Mouse (Mus musculus): Measurements from ENCODE around the gene Orai1. TPM values are rescaled to one million over a fixed set of nuclear protein-coding genes. Genes with fewer than 3 reads are reported as not detected.

The Orai1 gene
- polyA plus RNA-seq, 1 experiment from 2014 or later: 8.7 TPM

GRCm38 (mm10) chr5:123023049-123023448 is 8.2 kb downstream of the Orai1 start:
- H3K4me3 ChIP-seq (ENCODE audit: low read depth, low read length): no peak overlapping the region
- ATAC-seq (ENCODE audit: insufficient read depth, low FRiP score, low TSS enrichment): no peak
- H3K4me1 ChIP-seq (ENCODE audit: control insufficient read depth, insufficient read depth, low read length): peaks cover 7% of the 10 kb centered on the region; the same call in 1 of the 2 replicates
- no peaks in the 10 kb centered on the region for H3K9me3 ChIP-seq (ENCODE audit: control insufficient read depth, low read length)
- no peak overlapping the region for H3K27ac ChIP-seq (ENCODE audit: low read depth, low read length)
- H3K4me2 ChIP-seq (ENCODE audit: low read depth): no peak overlapping the region
- no peaks in the 10 kb centered on the region for H3K27me3 ChIP-seq (ENCODE audit: control insufficient read depth, insufficient read depth, low read length)
- no peak overlapping the region for H3K9ac ChIP-seq (ENCODE audit: low read length)
- WGBS: 90% methylated on average over 6 of the region's 6 CpGs
- DNase-seq (ENCODE audit: low spot score): no peak
- H3K36me3 ChIP-seq (ENCODE audit: control insufficient read depth, insufficient read depth, low read length): no peaks in the 10 kb centered on the region

GRCm38 (mm10) chr5:123024312-123024711 is 9.4 kb downstream of the Orai1 start:
- no peak overlapping the region for H3K27ac ChIP-seq (ENCODE audit: low read depth, low read length)
- H3K9me3 ChIP-seq (ENCODE audit: control insufficient read depth, low read length): no peaks in the 10 kb centered on the region
- no peak overlapping the region for H3K4me2 ChIP-seq (ENCODE audit: low read depth)
- H3K36me3 ChIP-seq (ENCODE audit: control insufficient read depth, insufficient read depth, low read length): no peaks in the 10 kb centered on the region
- H3K4me1 ChIP-seq (ENCODE audit: control insufficient read depth, insufficient read depth, low read length): peaks cover 5% of the 10 kb centered on the region; the same call in 1 of the 2 replicates
- no peak for ATAC-seq (ENCODE audit: insufficient read depth, low FRiP score, low TSS enrichment)
- H3K9ac ChIP-seq (ENCODE audit: low read length): no peak overlapping the region
- DNase-seq (ENCODE audit: low spot score): no peak
- 95% methylated on average over 6 of the region's 6 CpGs for WGBS
- no peaks in the 10 kb centered on the region for H3K27me3 ChIP-seq (ENCODE audit: control insufficient read depth, insufficient read depth, low read length)
- no peak overlapping the region for H3K4me3 ChIP-seq (ENCODE audit: low read depth, low read length)

- Histone ChIP-seq H3K36me3 (ENCODE audit: control insufficient read depth, insufficient read depth, low read length) (peaks cover 3% of the 10 kb centered on the region; the same call in 1 of the 2 replicates), H3K4me2 (ENCODE audit: low read depth) (no peak overlapping the region), H3K27ac (ENCODE audit: low read depth, low read length) (no peak overlapping the region), H3K9ac (ENCODE audit: low read length) (no peak overlapping the region), H3K4me1 (ENCODE audit: control insufficient read depth, insufficient read depth, low read length) (no peaks in the 10 kb centered on the region), H3K4me3 (ENCODE audit: low read depth, low read length) (no peak overlapping the region), H3K27me3 (ENCODE audit: control insufficient read depth, insufficient read depth, low read length) (no peaks in the 10 kb centered on the region), H3K9me3 (ENCODE audit: control insufficient read depth, low read length) (no peaks in the 10 kb centered on the region)
- 76% methylated on average over 9 of the region's 9 CpGs for WGBS
- no peak for ATAC-seq (ENCODE audit: insufficient read depth, low FRiP score, low TSS enrichment)
- DNase-seq (ENCODE audit: low spot score): no peak
These were observed 10.2 kb downstream of the Orai1 start for GRCm38 (mm10) chr5:123024965-123025573.

GRCm38 (mm10) chr5:123026414-123026813 is 11.5 kb downstream of the Orai1 start:
- Histone ChIP-seq H3K27me3 (ENCODE audit: control insufficient read depth, insufficient read depth, low read length) (no peaks in the 10 kb centered on the region), H3K27ac (ENCODE audit: low read depth, low read length) (no peak overlapping the region), H3K4me1 (ENCODE audit: control insufficient read depth, insufficient read depth, low read length) (no peaks in the 10 kb centered on the region), H3K9me3 (ENCODE audit: control insufficient read depth, low read length) (no peaks in the 10 kb centered on the region), H3K4me2 (ENCODE audit: low read depth) (no peak overlapping the region), H3K36me3 (ENCODE audit: control insufficient read depth, insufficient read depth, low read length) (peaks cover 3% of the 10 kb centered on the region; the same call in 1 of the 2 replicates), H3K4me3 (ENCODE audit: low read depth, low read length) (no peak overlapping the region), H3K9ac (ENCODE audit: low read length) (no peak overlapping the region)
- WGBS: 60% methylated on average over 6 of the region's 6 CpGs
- ATAC-seq (ENCODE audit: insufficient read depth, low FRiP score, low TSS enrichment): no peak
- no peak for DNase-seq (ENCODE audit: low spot score)

GRCm38 (mm10) chr5:123027436-123027835 is 12.6 kb downstream of the Orai1 start:
- ATAC-seq (ENCODE audit: insufficient read depth, low FRiP score, low TSS enrichment) (no peak), DNase-seq (ENCODE audit: low spot score) (no peak)
- H3K27me3 ChIP-seq (ENCODE audit: control insufficient read depth, insufficient read depth, low read length): no peaks in the 10 kb centered on the region
- no peak overlapping the region for H3K27ac ChIP-seq (ENCODE audit: low read depth, low read length)
- no peak overlapping the region for H3K4me3 ChIP-seq (ENCODE audit: low read depth, low read length)
- no peak overlapping the region for H3K9ac ChIP-seq (ENCODE audit: low read length)
- H3K4me1 ChIP-seq (ENCODE audit: control insufficient read depth, insufficient read depth, low read length): no peaks in the 10 kb centered on the region
- peaks cover 6% of the 10 kb centered on the region; the same call in 1 of the 2 replicates for H3K36me3 ChIP-seq (ENCODE audit: control insufficient read depth, insufficient read depth, low read length)
- no peaks in the 10 kb centered on the region for H3K9me3 ChIP-seq (ENCODE audit: control insufficient read depth, low read length)
- WGBS: 75% methylated on average over 6 of the region's 6 CpGs
- no peak overlapping the region for H3K4me2 ChIP-seq (ENCODE audit: low read depth)

- no peak overlapping the region for H3K9ac ChIP-seq (ENCODE audit: low read length)
- no peaks in the 10 kb centered on the region for H3K27me3 ChIP-seq (ENCODE audit: control insufficient read depth, insufficient read depth, low read length)
- H3K4me1 ChIP-seq (ENCODE audit: control insufficient read depth, insufficient read depth, low read length): no peaks in the 10 kb centered on the region
- 89% methylated on average over 7 of the region's 7 CpGs for WGBS
- peaks cover 6% of the 10 kb centered on the region; the same call in 1 of the 2 replicates for H3K36me3 ChIP-seq (ENCODE audit: control insufficient read depth, insufficient read depth, low read length)
- H3K27ac ChIP-seq (ENCODE audit: low read depth, low read length): no peak overlapping the region
- no peak overlapping the region for H3K4me2 ChIP-seq (ENCODE audit: low read depth)
- no peak overlapping the region for H3K4me3 ChIP-seq (ENCODE audit: low read depth, low read length)
- no peaks in the 10 kb centered on the region for H3K9me3 ChIP-seq (ENCODE audit: control insufficient read depth, low read length)
- ATAC-seq (ENCODE audit: insufficient read depth, low FRiP score, low TSS enrichment) (no peak), DNase-seq (ENCODE audit: low spot score) (no peak)
These were observed 14.9 kb downstream of the Orai1 start for GRCm38 (mm10) chr5:123029729-123030128.

- no peaks in the 10 kb centered on the region for H3K4me1 ChIP-seq (ENCODE audit: control insufficient read depth, insufficient read depth, low read length)
- H3K9ac ChIP-seq (ENCODE audit: low read length): no peak overlapping the region
- WGBS: 87% methylated on average over 3 of the region's 3 CpGs
- ATAC-seq (ENCODE audit: insufficient read depth, low FRiP score, low TSS enrichment) (no peak), DNase-seq (ENCODE audit: low spot score) (no peak)
- H3K4me3 ChIP-seq (ENCODE audit: low read depth, low read length): no peak overlapping the region
- no peak overlapping the region for H3K4me2 ChIP-seq (ENCODE audit: low read depth)
- H3K36me3 ChIP-seq (ENCODE audit: control insufficient read depth, insufficient read depth, low read length): peaks cover 6% of the 10 kb centered on the region; the same call in 1 of the 2 replicates
- H3K27ac ChIP-seq (ENCODE audit: low read depth, low read length): no peak overlapping the region
- H3K9me3 ChIP-seq (ENCODE audit: control insufficient read depth, low read length): no peaks in the 10 kb centered on the region
- no peaks in the 10 kb centered on the region for H3K27me3 ChIP-seq (ENCODE audit: control insufficient read depth, insufficient read depth, low read length)
These were observed 16.4 kb downstream of the Orai1 start for GRCm38 (mm10) chr5:123031312-123031711.

DNA sequence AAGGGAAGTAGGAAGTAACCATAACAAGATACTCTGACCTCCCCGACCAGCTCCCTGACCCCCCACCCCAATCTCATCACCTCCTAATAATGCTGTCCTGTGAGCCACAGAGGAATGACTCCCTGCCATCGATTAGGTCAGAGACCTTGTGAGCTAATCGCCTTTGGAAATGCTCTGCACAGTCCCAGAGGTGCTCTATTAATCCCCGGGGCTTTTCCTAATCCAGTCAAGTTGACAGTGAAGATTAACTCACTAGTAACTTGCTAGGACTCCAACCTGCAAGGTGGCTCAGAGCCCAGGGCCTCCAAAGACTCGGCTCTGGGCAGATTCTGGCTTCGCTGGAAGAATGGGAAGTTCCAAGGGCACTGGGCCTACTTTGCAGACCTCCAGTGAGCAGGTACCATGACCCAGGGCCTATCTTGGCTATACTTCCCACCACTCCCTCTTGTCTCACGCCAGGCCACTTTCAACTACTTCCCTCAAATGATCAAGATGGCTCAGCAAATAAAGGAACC is 18.8 kb downstream of the Orai1 start:
- Histone ChIP-seq H3K4me2 (ENCODE audit: low read depth) (no peak overlapping the region), H3K27ac (ENCODE audit: low read depth, low read length) (no peak overlapping the region), H3K4me1 (ENCODE audit: control insufficient read depth, insufficient read depth, low read length) (no peaks in the 10 kb centered on the region), H3K9me3 (ENCODE audit: control insufficient read depth, low read length) (no peaks in the 10 kb centered on the region), H3K36me3 (ENCODE audit: control insufficient read depth, insufficient read depth, low read length) (peaks cover 6% of the 10 kb centered on the region; the same call in 1 of the 2 replicates), H3K9ac (ENCODE audit: low read length) (no peak overlapping the region), H3K27me3 (ENCODE audit: control insufficient read depth, insufficient read depth, low read length) (no peaks in the 10 kb centered on the region), H3K4me3 (ENCODE audit: low read depth, low read length) (no peak overlapping the region; the same call in 1 of the 2 replicates)
- no peak for DNase-seq (ENCODE audit: low spot score)
- 85% methylated on average over 7 of the region's 7 CpGs for WGBS
- no peak for ATAC-seq (ENCODE audit: insufficient read depth, low FRiP score, low TSS enrichment)

GRCm38 (mm10) chr5:123035089-123035488 is 20.2 kb downstream of the Orai1 start:
- WGBS: 87% methylated on average over 4 of the region's 4 CpGs

More at GRCm38 (mm10) chr5:123035089-123035488, 20.2 kb downstream of the Orai1 start:
- ATAC-seq (ENCODE audit: insufficient read depth, low FRiP score, low TSS enrichment): no peak
- Histone ChIP-seq H3K27me3 (ENCODE audit: control insufficient read depth, insufficient read depth, low read length) (no peaks in the 10 kb centered on the region), H3K9ac (ENCODE audit: low read length) (no peak overlapping the region), H3K36me3 (ENCODE audit: control insufficient read depth, insufficient read depth, low read length) (peaks cover 3% of the 10 kb centered on the region; the same call in 1 of the 2 replicates), H3K4me2 (ENCODE audit: low read depth) (no peak overlapping the region), H3K27ac (ENCODE audit: low read depth, low read length) (no peak overlapping the region), H3K4me3 (ENCODE audit: low read depth, low read length) (no peak overlapping the region), H3K9me3 (ENCODE audit: control insufficient read depth, low read length) (no peaks in the 10 kb centered on the region), H3K4me1 (ENCODE audit: control insufficient read depth, insufficient read depth, low read length) (no peaks in the 10 kb centered on the region)
- DNase-seq (ENCODE audit: low spot score): no peak
